Mouse (Mus musculus): Measurements from ENCODE around the gene Zfp605. TPM values are rescaled to one million over a fixed set of nuclear protein-coding genes. Genes with fewer than 3 reads are reported as not detected.
"Not testable (repeated sequence)": the region's sequence is repeated elsewhere in the genome, so short reads cannot be mapped to it uniquely, and the experiment has no call there.

The Zfp605 gene
- polyA plus RNA-seq (2012; rRNA removed) = 5.8 and 9.7 TPM in 2 replicates

- no peak for TF ChIP-seq CTCF (IDR thresholded peaks at IDR 0.05; ENCODE audit: borderline replicate concordance, extremely low read depth, insufficient read depth, insufficient read length)
- no peak; the same call in 1 of the 2 replicates for TF ChIP-seq POLR2A (IDR thresholded peaks at IDR 0.05; ENCODE audit: borderline replicate concordance, extremely low read depth, insufficient read depth, insufficient read length, poor library complexity, severe bottlenecking)
- DNase-seq (ENCODE audit: low read depth) = peak; percentile 95
Measured at GRCm38 (mm10) chr5:110109991-110110441, at the start of gene Zfp605. Gene Zfp605 (plus strand): TSS chr5:110110092.

- not testable (repeated sequence) for DNase-seq (ENCODE audit: low read depth)
Measured at GRCm38 (mm10) chr5:110072413-110072812, 37.5 kb upstream of the Zfp605 start, which contains the start of gene Gm17655. Gene Gm17655 (minus strand): TSS chr5:110072513.

GRCm38 (mm10) chr5:110082961-110083360, 26.9 kb upstream of the Zfp605 start:
- no peak for TF ChIP-seq CTCF (IDR thresholded peaks at IDR 0.05; ENCODE audit: borderline replicate concordance, extremely low read depth, insufficient read depth, insufficient read length)
- TF ChIP-seq POLR2A (IDR thresholded peaks at IDR 0.05; ENCODE audit: borderline replicate concordance, extremely low read depth, insufficient read depth, insufficient read length, poor library complexity, severe bottlenecking) = no peak
- no peak for DNase-seq (ENCODE audit: low read depth)

- TF ChIP-seq POLR2A (IDR thresholded peaks at IDR 0.05; ENCODE audit: borderline replicate concordance, extremely low read depth, insufficient read depth, insufficient read length, poor library complexity, severe bottlenecking) = no peak
- no peak for TF ChIP-seq CTCF (IDR thresholded peaks at IDR 0.05; ENCODE audit: borderline replicate concordance, extremely low read depth, insufficient read depth, insufficient read length)
- no peak for DNase-seq (ENCODE audit: low read depth)
Measured at GRCm38 (mm10) chr5:110086161-110086866, 23.6 kb upstream of the Zfp605 start.

- TF ChIP-seq CTCF (IDR thresholded peaks at IDR 0.05; ENCODE audit: borderline replicate concordance, extremely low read depth, insufficient read depth, insufficient read length) = no peak
- TF ChIP-seq POLR2A (IDR thresholded peaks at IDR 0.05; ENCODE audit: borderline replicate concordance, extremely low read depth, insufficient read depth, insufficient read length, poor library complexity, severe bottlenecking) = no peak
- no peak for DNase-seq (ENCODE audit: low read depth)
Measured at GRCm38 (mm10) chr5:110091546-110091945, 18.3 kb upstream of the Zfp605 start.

GRCm38 (mm10) chr5:110094030-110094846, 15.7 kb upstream of the Zfp605 start, which contains the start of gene Gm35315:
Gene Gm35315 (minus strand): TSS chr5:110094420.
- DNase-seq (ENCODE audit: low read depth) = peak; percentile 96
- TF ChIP-seq POLR2A (IDR thresholded peaks at IDR 0.05; ENCODE audit: borderline replicate concordance, extremely low read depth, insufficient read depth, insufficient read length, poor library complexity, severe bottlenecking) (peak; percentile 21; the same call in 1 of the 2 replicates), CTCF (IDR thresholded peaks at IDR 0.05; ENCODE audit: borderline replicate concordance, extremely low read depth, insufficient read depth, insufficient read length) (no peak)

GRCm38 (mm10) chr5:110094847-110095213, 15.1 kb upstream of the Zfp605 start:
- TF ChIP-seq CTCF (IDR thresholded peaks at IDR 0.05; ENCODE audit: borderline replicate concordance, extremely low read depth, insufficient read depth, insufficient read length) (no peak), POLR2A (IDR thresholded peaks at IDR 0.05; ENCODE audit: borderline replicate concordance, extremely low read depth, insufficient read depth, insufficient read length, poor library complexity, severe bottlenecking) (no peak)
- DNase-seq (ENCODE audit: low read depth) = no peak

- no peak for TF ChIP-seq POLR2A (IDR thresholded peaks at IDR 0.05; ENCODE audit: borderline replicate concordance, extremely low read depth, insufficient read depth, insufficient read length, poor library complexity, severe bottlenecking)
Measured at GRCm38 (mm10) chr5:110098991-110099477, 10.9 kb upstream of the Zfp605 start.

GRCm38 (mm10) chr5:110099656-110100580, 10.0 kb upstream of the Zfp605 start, which contains the start of gene Plcxd1:
Gene Plcxd1 (plus strand): TSS chr5:110099969.
- DNase-seq (ENCODE audit: low read depth) = no peak
- TF ChIP-seq CTCF (IDR thresholded peaks at IDR 0.05; ENCODE audit: borderline replicate concordance, extremely low read depth, insufficient read depth, insufficient read length) (no peak), POLR2A (IDR thresholded peaks at IDR 0.05; ENCODE audit: borderline replicate concordance, extremely low read depth, insufficient read depth, insufficient read length, poor library complexity, severe bottlenecking) (no peak)

More at GRCm38 (mm10) chr5:110098991-110099477, 10.9 kb upstream of the Zfp605 start:
- DNase-seq (ENCODE audit: low read depth) = peak; percentile 42

- DNase-seq (ENCODE audit: low read depth) = peak; percentile 36
- TF ChIP-seq POLR2A (IDR thresholded peaks at IDR 0.05; ENCODE audit: borderline replicate concordance, extremely low read depth, insufficient read depth, insufficient read length, poor library complexity, severe bottlenecking) (no peak), CTCF (IDR thresholded peaks at IDR 0.05; ENCODE audit: borderline replicate concordance, extremely low read depth, insufficient read depth, insufficient read length) (no peak)
Measured at GRCm38 (mm10) chr5:110100921-110101631, 8.8 kb upstream of the Zfp605 start.

All from brain, embryonic 14.5 days (tissue).